Mouse (Mus musculus): ENCODE data around the gene Nav2.

Nav2 gene

DNA sequence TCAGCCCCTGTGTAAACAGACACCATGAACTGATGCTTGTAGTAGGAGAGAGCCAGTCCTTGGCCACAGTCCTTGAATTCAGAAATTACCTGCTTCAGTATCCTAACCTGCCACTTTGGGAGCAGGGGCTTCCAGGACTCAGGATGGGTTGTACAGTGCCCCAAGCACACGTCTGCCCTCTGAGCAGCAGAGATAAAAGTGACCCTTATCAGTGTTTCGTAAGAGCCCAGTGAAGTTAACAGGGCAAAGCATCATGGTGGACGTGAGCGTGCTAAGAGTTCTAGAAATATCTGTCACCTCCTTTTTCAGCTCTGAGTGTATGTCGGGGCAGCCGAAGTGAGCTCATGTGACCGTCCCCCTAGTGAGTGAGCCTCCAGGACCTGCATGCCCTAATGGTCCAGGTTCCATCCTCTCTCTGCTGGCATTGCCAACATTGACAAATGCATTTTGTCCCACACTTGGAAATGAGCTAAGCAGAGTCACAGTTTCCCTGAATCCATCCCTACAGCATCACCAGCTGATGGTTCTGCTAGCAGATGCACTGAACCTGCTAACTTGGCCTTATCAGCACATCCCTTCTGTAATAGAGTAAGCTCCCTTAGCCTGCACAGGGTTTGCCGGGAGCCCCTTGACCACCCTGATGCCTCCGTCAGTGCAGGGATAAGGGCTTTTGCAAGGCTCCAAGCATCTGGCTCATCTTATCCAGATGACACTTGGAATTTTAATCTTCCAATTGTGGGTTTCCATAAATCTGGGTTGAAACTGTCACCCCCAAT is 418.6 kb downstream of the Nav2 start:
- DNase-seq (ENCODE audit: low read depth, low spot score), result no peak

DNA sequence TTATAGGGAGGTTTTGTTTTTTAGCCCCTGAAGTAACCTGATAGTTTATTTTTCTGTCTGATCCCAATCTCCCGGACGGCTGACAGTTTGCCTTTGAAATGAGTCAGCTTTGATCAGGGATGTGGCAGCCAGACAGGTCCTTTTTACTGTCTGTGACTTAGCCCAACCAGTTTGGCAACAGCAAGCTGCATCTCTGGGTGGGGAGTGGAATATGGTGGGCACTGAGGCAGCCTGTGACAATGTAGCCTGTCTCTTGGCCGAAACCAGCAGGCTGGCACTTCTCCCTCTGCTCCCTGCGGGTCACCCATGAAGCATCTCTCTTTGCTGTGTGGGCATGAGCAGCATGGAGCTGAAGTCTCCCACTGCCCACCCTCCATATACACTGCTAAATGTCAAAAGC is 421.7 kb downstream of the Nav2 start:
- DNase-seq (ENCODE audit: low read depth, low spot score), result no peak

DNA sequence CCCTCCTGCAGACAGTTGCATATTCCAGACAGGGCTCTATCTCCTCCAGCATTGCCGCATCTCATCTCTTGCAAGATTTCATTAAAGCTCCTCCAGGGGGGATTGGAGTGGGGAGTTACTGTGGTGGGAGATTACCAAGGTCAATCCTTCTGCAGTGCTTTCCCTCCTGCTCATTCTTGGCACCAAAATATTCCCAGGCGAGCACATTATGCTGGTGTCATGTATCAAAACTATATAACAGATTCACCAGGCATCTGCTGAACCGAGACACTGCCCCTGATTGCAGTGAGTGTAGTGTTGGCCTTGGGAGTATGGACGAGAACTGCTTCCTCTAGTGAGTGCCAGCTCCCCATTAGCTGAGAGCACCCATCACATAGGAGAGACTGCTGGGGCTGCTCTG is 423.4 kb downstream of the Nav2 start:
- no peak for DNase-seq (ENCODE audit: low read depth, low spot score)

DNA sequence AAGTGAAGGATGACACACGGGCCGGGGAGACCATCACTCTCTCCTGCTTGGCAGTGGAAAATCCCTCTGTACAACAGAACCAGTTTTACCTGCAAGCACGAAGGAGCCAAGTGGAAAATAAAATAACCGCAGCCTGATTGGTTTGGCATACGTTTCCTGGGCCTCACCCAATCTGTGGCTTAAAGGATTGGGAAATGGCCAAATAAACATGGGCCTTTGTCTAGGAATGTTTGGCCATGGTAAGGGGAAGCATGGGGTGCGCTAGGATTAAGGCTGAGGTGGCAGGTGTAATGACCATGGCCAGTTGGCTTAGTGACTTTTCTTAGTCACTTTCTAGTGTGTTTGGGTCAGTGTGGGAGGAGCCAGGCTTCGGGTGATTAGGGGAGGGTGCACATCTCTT is 424.1 kb downstream of the Nav2 start:
- no peak for DNase-seq (ENCODE audit: low read depth, low spot score)

DNA sequence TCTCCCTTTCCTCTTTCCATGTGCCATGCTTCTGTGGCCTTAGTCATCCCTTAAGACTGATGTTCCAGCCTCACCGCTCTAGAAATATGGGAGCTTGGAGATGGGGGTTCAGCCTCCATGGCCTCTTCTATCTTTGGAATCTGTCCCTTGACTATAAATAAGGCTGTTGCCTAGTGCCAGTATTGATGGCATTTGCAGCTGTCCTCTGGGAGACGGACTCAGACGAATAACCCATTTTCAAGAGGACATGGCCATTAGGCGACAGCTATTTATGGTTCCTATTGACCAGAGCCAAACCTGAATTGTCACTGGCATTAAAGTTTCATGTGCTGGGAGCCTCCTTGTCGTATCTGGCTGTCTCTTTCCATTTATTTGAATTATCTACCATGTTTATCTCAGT is 425.6 kb downstream of the Nav2 start:
- no peak for DNase-seq (ENCODE audit: low read depth, low spot score)

DNA sequence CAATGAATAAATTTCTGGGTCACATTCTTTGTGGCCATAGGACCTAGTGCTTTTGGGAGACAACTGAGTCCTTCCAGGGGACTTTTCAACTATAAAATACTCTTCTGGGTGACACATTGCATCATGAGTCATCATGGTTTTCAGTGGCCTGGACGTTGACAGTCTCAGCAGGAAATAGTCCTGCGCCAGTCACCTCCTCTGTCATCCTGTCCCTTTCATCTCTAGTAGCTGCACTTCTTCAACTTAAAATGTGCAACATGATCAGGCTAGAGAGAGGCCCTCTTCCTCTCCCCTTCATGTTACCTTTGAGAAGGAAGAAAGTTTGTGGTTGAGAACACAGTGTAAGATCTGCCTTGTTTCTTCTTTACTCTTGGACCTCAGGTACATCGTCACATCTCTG is 426.5 kb downstream of the Nav2 start:
- peak; percentile 62 for DNase-seq (ENCODE audit: low read depth, low spot score)

DNA sequence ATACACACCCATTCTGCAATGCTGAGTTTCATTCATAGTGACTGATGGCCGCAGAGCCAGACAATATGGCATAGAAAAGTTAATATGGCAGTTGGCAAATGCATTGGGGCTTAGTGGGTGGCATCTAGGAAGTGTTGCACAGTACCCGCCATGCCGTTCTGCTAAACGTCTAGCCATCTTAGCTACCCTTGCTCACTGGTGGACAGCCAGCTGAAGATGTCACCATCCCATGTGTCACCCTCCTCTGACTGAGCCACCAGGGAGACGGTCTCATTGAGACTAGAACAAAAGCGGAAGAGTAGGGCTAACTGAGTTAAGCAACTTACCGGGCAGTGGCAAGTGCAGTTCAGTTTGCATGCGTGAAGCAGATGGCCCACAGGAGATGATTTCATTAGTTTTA is 428.2 kb downstream of the Nav2 start:
- no peak for DNase-seq (ENCODE audit: low read depth, low spot score)

DNA sequence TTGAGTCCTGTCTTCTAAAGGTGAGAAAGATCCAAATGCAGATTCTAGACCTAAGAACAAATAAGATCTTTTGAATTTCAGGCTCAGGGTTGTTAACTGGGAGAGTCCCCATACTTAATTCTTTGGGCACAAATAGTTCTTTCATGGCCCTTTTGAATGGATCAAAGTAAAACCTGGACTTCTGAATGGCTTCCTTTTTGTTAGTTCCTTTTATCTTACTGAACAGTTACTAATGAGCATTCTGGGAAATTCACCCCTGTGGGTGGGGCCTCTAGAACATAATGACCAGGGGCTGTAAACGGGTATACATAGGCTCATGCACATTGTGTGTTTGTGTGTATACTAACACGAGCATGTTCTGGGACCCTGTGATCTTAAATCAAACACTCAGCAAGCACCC is 429.2 kb downstream of the Nav2 start:
- DNase-seq (ENCODE audit: low read depth, low spot score), result no peak

DNA sequence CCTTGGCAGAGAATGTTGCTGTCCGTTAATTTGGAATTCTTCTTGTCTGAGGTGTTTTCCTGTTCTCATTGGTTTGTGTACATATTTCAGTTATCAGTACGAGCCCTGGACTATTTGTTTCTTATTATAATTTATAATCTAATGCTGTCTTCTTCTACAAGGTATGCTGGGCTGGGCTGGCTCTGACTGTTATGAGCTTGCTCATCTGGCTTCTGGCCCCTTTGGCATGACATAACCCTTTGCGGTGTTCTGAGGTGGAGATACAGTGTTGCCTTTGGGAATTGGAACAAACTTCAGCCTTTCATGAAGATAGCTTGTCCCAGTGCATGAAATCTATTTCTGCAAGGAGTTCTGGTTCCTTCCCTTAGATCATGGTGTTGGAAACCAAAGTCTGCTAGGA is 431.4 kb downstream of the Nav2 start:
- DNase-seq (ENCODE audit: low read depth, low spot score), result no peak

DNA sequence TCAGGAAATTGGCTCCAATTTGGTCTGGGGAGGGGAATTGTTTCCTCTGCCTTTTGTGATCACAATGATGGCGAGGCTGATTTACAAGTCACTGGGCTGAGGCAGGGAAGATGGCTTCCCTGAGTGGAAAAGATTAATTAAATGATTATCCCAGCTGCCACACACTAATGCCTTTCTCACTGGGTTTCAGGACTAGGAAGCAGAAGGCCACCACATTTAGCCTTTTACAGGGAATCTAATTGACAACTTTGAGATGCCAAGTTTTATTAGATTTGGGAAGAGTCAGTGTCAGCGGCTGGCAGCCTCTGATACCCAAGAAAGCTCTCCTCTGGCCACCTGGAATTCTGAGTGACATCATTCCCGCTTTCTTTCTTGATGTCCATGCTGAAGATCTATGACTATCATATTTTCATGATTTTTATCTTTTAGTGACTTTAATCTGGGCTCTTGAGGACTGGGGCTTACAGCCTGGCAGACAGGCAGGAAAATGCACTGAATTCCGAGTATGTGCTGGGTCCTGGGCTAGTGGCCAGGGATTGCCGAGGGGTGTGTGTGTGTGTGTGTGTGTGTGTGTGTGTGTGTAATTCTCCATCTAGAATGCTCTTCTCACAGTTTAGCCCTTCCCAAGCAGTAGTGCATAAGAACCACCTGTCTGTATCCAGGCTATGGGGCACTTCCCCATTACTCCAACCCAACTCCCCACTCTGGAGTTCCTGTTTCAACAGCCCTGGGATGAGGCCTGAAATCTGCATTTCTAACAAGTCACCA is 432.8 kb downstream of the Nav2 start:
- DNase-seq (ENCODE audit: low read depth, low spot score), result no peak

DNA sequence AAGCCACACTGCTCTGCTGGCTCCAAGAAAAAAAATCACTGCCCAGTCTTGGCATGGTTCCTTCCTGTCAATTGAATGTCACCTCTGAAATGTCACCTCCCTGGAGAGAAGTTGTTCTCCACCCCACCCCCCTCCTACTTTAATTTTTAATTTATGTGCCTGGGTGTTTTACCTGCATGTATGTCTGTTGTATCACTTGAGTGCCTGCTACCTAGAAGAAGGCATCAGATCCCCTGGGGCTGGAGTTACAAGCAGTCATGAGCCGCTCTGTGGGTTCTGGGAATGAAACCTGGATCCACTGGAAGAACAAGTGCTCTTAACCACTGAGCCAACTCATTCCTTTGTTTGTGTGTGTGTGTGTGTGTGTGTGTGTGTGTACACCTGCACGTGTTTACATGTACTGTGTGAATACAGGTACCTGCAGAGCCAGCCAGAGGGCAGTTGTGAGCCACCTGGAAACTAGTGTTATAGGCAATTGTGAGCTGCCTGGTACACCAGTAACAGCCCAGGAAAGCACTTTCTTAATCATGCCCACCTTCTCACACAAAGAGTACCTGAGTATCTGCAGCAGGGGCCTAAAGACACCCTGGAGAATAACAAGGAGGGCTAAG is 433.5 kb downstream of the Nav2 start:
- DNase-seq (ENCODE audit: low read depth, low spot score), result no peak

DNA sequence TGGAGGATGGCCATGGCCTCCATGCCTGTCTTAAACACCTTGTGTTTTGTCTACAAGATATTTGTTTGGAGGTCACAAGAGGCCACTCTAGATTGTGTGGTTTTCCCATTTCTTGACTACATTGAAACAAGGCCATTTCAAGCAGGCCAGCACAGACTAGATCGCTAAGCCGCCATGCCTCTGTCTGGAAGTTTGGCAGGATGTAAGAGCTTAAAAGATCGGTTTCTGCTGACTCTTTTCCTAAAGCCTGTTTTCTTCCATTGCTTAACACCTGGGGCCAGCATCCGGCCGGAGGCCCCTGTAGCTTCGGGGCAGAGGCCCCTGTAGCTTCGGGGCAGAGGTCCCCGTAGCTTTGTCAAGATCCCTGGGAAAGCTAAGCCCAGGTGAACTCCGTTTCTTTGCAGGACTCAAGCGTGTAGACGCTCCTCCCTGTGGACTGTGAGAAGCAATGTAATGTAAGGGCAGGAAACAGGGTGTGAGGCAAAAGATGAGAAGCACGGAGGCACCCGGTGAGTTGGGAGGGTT is 434.1 kb downstream of the Nav2 start:
- no peak for DNase-seq (ENCODE audit: low read depth, low spot score)

DNA sequence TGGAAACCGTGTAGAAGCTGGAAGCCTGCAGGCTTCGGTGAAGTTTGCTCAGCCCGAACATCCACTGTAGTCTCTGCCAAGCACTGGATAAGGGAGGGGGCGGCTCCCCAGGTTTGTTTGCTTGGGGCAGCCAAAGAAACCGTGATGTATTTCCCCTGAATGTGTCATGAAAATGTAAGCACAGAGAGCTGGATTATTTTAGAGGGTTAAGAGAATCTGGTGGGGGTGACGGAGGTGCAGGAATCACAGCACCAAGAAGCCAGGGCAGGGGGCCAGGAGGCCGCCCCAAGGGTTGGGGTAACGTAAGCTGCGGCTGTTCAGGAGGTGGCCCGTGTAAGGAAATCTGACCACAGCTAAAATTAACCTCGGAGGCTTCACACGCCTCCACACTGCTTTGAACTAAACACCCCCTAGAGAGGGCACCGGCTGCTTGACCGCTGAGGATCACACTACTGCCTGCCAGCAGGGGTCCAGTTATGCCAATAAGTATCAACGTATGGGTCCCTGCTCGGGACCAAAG is 434.6 kb downstream of the Nav2 start:
- no peak for DNase-seq (ENCODE audit: low read depth, low spot score)

DNA sequence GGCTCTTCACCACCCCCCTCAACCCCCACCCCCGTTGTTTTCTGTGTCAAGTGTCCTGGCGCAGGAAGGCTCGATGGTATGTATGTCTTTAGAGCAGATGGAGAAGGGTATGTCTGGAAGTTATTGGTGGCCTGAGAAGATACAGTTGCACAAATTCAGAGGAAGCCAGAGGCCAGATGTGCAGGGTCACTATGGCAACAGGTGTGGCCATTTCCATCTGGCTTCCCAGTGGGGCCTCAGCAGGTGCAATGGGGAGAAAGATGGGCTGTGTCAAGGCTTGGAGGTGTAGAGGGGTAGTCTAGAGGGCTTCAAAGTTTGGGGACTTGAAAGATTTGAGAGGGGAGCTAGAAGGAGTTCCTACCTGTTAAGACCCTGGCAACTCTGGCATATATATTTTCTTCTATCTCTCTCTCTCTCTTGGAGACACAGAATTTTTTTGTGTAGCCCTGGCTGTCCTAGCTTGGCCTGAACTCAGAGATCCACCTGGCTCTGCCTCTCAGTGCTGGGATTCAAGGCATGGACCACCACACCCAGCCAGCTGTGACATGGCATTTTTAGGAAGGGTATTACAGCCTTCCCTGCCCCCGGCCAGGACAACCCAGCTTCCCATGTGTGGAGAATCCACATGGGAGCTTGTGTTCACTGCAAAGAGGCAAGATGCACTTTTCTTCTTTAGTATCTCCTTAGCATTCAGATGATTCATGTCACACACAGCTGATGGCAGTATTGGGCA is 435.4 kb downstream of the Nav2 start:
- DNase-seq (ENCODE audit: low read depth, low spot score), result no peak

DNA sequence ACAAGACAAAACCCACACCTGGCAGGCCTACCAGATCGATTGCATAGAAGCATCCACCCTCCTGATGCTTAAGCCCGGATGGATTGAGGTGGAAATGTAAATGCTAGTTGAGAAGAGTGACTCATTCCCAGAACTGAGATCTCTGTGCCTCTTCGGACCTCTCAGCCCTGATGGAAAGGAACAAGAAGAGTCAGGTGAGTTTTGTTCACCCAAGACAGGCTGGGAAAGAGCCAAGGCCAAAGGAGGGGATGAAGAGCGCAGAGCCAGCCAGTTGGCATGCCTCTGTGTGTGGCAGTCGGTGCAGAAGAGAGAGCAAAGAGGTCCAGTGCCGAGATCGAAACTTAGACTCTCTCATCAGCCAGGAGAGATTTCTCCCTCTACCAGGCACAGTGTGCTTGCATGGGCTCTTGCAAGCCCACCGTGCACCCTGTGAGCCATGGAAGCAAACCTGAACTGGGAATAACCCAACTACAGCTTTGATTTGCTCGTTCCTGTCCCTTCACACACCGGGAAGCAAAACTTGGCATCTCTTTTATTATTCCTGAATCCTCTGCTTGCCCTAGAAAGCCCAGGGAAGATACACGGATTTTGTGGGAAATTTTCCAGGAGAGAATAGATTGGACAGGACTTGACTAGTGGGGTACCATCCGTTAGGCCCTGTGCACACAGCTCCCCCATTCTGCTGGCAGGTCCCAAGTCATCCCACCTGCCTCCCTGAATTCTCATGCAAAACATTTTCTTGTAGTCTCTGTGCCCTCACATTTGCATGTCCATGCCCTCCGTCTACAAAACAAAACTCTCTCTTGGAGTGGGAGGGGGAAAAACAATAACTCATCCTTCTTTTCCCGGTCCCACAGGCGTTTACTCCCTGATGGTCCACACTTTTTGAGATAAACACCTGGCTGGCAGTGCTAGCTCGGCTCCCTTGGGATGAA is 439.1 kb downstream of the Nav2 start:
- DNase-seq (ENCODE audit: low read depth, low spot score), result no peak

DNA sequence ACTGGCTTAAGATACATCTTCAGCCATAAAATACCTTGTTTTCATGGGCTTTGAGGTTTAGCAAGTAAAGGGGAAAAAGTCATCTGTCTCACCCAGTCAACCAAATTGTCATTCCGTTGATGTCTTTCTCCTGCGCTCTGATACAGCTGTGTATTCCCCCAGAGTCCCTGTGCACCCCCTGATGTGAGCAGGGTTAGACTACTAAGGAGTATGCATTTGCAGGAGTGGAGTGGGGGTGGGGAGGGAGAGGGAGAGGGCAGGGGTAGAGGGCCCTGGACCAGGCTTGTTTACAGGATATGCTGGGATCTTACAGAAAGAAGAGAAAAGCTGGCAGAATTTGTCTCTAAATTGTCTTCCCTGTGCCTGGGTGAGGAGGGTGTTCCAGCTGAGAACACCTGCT is 440.1 kb downstream of the Nav2 start:
- DNase-seq (ENCODE audit: low read depth, low spot score), result no peak

DNA sequence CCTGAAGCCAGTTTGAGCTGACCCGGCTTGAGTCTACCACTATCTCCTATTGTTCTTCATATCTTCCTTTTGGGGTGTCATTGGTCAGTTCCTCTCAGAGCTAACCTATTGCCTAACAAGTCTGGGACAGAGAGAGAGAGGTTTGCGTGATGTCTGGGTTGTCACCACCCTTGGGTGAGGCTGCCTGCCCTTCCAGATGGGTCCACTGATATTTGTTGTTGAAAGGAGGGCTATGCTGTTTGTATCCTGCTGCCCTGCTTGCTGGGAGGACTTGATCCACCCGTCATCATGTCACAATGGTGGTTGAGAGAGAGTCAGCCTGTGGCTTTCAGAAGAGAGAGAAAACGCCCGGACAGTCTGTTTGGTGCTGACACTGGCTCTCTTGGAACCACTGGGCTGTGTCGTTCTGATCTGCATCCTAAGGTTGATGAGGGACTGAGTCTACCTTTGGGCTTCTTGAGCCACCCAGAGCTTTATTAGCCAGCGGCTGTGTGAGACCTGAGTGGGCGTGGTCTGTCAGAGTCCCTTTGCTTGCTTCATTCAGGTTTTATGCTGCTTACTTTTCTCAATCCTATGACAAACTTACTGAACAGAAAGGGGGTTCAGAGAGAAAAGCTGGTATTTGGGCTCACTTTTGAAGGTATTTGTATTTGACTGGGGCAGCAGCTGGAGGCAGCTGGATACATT is 441.9 kb downstream of the Nav2 start:
- no peak for DNase-seq (ENCODE audit: low read depth, low spot score)

DNA sequence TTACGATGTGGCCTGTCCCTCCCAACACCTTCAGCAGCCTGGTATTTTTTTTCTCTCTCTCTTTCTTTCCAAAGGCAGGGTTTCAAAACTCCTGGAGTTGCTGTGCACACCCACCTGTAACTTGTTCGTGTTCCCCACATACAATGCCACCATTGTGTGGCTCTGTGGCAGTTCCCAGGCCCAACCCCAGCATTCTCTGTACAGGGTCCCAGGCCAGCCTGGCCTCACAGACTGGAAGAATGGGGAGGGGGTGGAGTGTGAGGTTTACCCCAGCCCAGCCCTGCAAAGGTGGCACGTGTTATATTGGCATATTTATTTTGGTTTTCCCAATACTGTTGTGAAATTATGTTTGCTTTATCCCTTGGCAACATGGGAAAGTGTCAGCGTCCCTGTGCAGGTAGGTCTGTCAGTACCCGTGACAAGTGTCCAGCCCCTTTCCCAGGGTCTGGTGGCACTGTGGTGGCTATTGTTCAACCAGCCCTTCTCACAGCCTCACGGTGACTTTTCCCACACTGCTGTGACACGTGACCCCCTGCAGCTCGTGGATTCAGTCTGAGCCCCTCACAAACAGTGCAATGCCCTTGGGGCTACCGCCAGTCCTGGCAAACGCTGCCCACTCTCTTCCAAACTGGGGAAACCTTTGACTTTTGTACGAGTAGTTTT is 443.2 kb downstream of the Nav2 start:
- no peak for DNase-seq (ENCODE audit: low read depth, low spot score)

DNA sequence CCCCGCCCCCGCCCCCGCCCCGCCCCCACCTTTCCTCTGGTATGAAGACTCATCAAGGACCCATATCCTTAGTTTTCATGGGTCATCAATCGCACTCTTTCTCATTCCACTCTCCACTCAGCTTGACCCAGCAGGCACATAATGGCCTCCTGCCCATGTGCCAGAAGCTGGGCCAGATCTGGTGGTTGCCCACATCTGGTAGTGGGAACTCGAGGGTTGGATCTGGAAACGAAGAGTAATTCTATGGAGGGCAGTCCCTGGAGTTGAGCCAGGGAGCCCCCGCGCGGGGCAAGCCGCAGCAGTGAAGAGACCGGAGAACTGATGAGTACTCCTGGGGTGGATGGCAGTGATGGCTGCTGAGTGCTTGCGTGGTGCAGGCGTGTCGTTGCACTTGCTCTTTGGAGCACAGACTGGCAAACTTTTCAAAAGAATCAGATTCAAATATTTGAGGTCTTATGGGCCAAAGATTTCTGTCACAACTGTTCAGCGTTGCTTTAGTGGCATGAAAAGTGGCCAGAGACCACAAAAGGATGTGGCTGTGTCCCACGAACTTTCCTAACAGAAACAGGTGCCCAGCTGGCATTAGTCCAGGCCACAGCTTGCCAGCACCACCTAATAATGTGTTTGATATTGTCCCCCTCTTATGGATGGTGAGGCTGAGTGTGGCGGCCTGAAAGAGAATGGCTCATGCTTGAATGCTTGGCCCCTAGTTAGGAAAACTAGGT is 449.1 kb downstream of the Nav2 start:
- DNase-seq (ENCODE audit: low read depth, low spot score), result no peak
